Mouse (Mus musculus): ENCODE results near the gene Ranbp10. TPM values are rescaled to one million over a fixed set of nuclear protein-coding genes. Genes with fewer than 3 reads are reported as not detected.

The Ranbp10 gene
- polyA plus RNA-seq, 1 experiment from 2014 or later = 7.0 TPM

DNA sequence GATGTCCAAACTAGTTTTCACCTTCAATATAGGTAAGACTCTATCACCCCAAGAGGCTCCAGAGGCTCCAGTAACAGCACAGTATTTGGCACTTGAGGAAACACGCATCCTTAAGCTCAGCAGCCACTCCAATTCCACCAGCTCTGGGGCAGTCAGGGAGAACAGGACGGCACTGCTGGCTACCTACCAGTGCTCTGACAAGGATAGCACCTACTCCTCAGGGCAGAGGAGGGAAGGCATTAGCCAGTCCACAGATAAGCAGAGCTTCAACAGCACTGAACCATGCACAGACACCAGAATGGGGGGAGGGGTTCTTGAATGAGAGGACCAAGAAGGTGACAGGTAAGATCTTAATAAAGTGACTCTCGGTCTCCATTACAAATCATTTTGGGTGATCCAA, 7.5 kb downstream of the Ranbp10 start:
- DNase-seq (ENCODE audit: low spot score) (no peak), ATAC-seq (replicated peaks; ENCODE audit: low FRiP score, low read depth) (no peak)
- Histone ChIP-seq H3K4me3 (replicated peaks; ENCODE audit: low read depth, low read length) (no peak overlapping the region), H3K27ac (no peak overlapping the region), H3K36me3 (ENCODE audit: insufficient read depth, low read length) (peaks cover 12% of the 10 kb centered on the region), H3K9me3 (replicated peaks; ENCODE audit: low read length) (no peaks in the 10 kb centered on the region), H3K27me3 (ENCODE audit: insufficient read depth, low read length) (no peaks in the 10 kb centered on the region), H3K9ac (ENCODE audit: low read depth, low read length) (no peak overlapping the region), H3K4me2 (ENCODE audit: low read length) (no peak overlapping the region), H3K4me1 (replicated peaks; ENCODE audit: insufficient read depth, low read length) (no peaks in the 10 kb centered on the region)
- WGBS = 85% methylated on average over 3 of the region's 3 CpGs
- no peak for TF ChIP-seq CTCF (IDR thresholded peaks at IDR 0.05; ENCODE audit: low read depth)

DNA sequence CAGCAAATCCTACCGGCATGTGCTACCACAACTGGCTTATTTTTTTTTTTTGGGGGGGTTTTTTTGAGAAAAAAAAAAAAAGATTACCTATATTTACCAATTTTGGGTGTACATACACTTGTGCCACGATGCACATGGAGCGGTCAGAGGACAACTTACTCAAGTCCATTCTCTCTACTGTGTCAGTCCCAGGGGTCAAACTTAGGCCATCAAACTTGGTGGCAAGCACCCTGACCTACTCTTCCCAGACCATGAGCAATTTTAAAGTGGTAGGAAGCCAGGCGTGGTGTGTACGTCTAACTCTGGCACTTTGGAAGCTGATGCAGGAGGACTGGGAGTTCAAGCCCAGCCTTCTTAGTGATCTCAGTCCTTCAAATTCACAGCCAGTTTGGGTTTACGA, 13.9 kb downstream of the Ranbp10 start:
- TF ChIP-seq CTCF (IDR thresholded peaks at IDR 0.05; ENCODE audit: low read depth) = no peak
- no peaks in the 10 kb centered on the region for H3K4me1 ChIP-seq (replicated peaks; ENCODE audit: insufficient read depth, low read length)
- WGBS = 92% methylated on average over 6 of the region's 6 CpGs

DNA sequence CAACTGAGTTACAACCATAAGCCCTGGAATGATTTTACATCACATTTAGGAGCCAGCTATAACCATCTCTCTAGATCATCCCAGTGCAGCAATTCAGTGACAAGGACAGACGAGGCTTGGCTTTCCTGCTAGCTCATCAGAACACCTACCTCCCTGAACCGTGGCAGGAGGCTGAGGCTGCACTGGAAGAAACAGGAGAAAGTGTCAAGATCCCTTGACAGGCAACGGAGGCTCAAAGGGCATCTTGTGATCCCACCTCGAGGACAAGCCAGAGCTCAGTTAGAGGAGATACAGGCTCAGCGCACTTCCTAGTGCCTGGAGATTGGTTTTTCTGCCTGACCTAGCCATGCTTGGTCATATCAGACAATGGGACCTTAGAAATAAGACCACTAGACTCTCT, 14.6 kb downstream of the Ranbp10 start:
- H3K9me3 ChIP-seq (replicated peaks; ENCODE audit: low read length) = no peaks in the 10 kb centered on the region
- H3K27ac ChIP-seq = no peak overlapping the region
- no peak for DNase-seq (ENCODE audit: low spot score)
- H3K9ac ChIP-seq (ENCODE audit: low read depth, low read length) = no peak overlapping the region
- ATAC-seq (replicated peaks; ENCODE audit: low FRiP score, low read depth) = no peak
- H3K27me3 ChIP-seq (ENCODE audit: insufficient read depth, low read length) = no peaks in the 10 kb centered on the region
- H3K4me2 ChIP-seq (ENCODE audit: low read length) = no peak overlapping the region
- WGBS = 79% methylated on average over 5 of the region's 5 CpGs
- no peak for TF ChIP-seq CTCF (IDR thresholded peaks at IDR 0.05; ENCODE audit: low read depth)
- 0 out of 2 replicates have a peak, but pooled peaks cover 6% of the 10 kb centered on the region for H3K4me1 ChIP-seq (replicated peaks; ENCODE audit: insufficient read depth, low read length)
- H3K4me3 ChIP-seq (replicated peaks; ENCODE audit: low read depth, low read length) = no peak overlapping the region
- no peaks in the 10 kb centered on the region for H3K36me3 ChIP-seq (ENCODE audit: insufficient read depth, low read length)

More for the DNA sequence above, 13.9 kb downstream of the Ranbp10 start:
- no peak overlapping the region for H3K4me2 ChIP-seq (ENCODE audit: low read length)
- H3K27ac ChIP-seq = no peak overlapping the region
- H3K9me3 ChIP-seq (replicated peaks; ENCODE audit: low read length) = no peaks in the 10 kb centered on the region
- H3K27me3 ChIP-seq (ENCODE audit: insufficient read depth, low read length) = no peaks in the 10 kb centered on the region
- ATAC-seq (replicated peaks; ENCODE audit: low FRiP score, low read depth) (no peak), DNase-seq (ENCODE audit: low spot score) (no peak)
- no peak overlapping the region for H3K9ac ChIP-seq (ENCODE audit: low read depth, low read length)
- H3K36me3 ChIP-seq (ENCODE audit: insufficient read depth, low read length) = no peaks in the 10 kb centered on the region
- H3K4me3 ChIP-seq (replicated peaks; ENCODE audit: low read depth, low read length) = no peak overlapping the region

DNA sequence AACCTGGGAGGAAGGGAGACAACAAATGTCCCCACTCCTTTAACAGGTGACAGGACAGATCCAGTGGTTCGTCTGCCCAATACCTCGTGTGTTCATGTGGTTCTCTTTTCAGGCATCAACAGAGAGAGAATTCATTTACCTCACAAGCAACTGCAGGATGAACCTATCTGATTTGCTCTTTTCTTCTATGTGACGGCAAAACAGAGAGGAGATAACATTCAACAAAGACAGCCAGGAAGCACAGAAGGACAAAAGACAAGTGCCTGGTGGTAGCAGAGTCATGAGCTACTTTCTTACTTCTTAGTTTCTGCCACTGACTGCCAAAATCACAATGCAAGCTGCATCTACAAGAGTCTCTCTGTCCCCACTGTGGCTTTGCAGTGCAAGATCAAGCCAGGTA, 15.6 kb downstream of the Ranbp10 start:
- Histone ChIP-seq H3K4me2 (ENCODE audit: low read length) (no peak overlapping the region), H3K27ac (no peak overlapping the region), H3K4me3 (replicated peaks; ENCODE audit: low read depth, low read length) (no peak overlapping the region)

DNA sequence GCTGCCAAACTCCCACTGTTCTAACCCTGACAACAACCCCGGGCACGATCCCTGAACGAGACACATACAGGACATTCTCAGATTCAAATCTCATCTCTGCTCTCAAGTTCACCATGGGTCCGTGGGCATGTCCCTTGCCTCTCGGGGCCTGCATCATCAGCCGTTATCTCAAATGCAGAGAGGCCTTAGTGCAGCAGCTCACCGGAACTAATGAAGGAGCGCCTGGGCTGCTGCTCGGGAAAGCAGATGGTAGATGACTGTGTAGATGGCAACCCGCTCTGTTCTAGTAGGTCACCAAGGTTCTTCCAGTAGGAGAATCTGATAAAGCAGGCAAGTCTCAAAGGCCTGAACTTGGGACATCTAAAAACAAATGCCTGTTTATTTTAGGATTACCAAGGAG, 16.1 kb downstream of the Ranbp10 start:
- Histone ChIP-seq H3K9me3 (replicated peaks; ENCODE audit: low read length) (no peaks in the 10 kb centered on the region), H3K4me1 (replicated peaks; ENCODE audit: insufficient read depth, low read length) (0 out of 2 replicates have a peak, but pooled peaks cover 6% of the 10 kb centered on the region), H3K9ac (ENCODE audit: low read depth, low read length) (no peak overlapping the region), H3K27ac (no peak overlapping the region), H3K27me3 (ENCODE audit: insufficient read depth, low read length) (no peaks in the 10 kb centered on the region), H3K4me2 (ENCODE audit: low read length) (no peak overlapping the region), H3K4me3 (replicated peaks; ENCODE audit: low read depth, low read length) (no peak overlapping the region), H3K36me3 (ENCODE audit: insufficient read depth, low read length) (no peaks in the 10 kb centered on the region)
- ATAC-seq (replicated peaks; ENCODE audit: low FRiP score, low read depth) (no peak), DNase-seq (ENCODE audit: low spot score) (no peak)
- 78% methylated on average over 10 of the region's 10 CpGs for WGBS
- TF ChIP-seq CTCF (IDR thresholded peaks at IDR 0.05; ENCODE audit: low read depth) = no peak

More for the DNA sequence above, 15.6 kb downstream of the Ranbp10 start:
- TF ChIP-seq CTCF (IDR thresholded peaks at IDR 0.05; ENCODE audit: low read depth) = no peak
- Histone ChIP-seq H3K4me1 (replicated peaks; ENCODE audit: insufficient read depth, low read length) (0 out of 2 replicates have a peak, but pooled peaks cover 6% of the 10 kb centered on the region), H3K36me3 (ENCODE audit: insufficient read depth, low read length) (no peaks in the 10 kb centered on the region), H3K27me3 (ENCODE audit: insufficient read depth, low read length) (no peaks in the 10 kb centered on the region), H3K9me3 (replicated peaks; ENCODE audit: low read length) (no peaks in the 10 kb centered on the region), H3K9ac (ENCODE audit: low read depth, low read length) (no peak overlapping the region)
- WGBS = 76% methylated on average over 3 of the region's 3 CpGs
- ATAC-seq (replicated peaks; ENCODE audit: low FRiP score, low read depth) = no peak
- no peak for DNase-seq (ENCODE audit: low spot score)

DNA sequence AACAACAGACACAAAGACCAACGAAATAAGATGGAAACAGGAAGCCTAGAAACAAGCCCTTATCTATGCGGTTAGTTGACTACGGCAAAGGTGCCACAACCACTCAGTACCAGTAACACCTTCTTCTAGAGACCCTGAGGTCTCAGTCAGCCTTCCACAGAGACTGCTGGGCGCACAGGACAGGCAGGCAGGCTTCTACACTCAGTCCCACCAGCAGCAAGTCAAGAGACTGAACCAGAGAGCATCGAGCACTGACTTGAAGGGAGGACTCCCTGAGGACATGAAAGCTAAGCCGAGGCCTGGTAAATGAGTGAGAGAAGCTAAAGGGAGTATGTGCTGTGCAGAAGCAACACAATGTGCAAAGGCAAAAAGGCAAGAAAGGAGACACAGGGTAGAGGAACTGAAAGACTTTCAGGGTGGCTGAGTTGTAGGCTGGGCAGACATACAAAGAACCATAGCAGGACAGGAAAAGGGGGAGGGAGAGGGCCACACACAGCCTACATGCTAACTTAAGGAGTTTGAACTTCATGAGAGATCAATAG, 16.8 kb downstream of the Ranbp10 start:
- Histone ChIP-seq H3K27me3 (ENCODE audit: insufficient read depth, low read length) (no peaks in the 10 kb centered on the region), H3K4me2 (ENCODE audit: low read length) (no peak overlapping the region), H3K9me3 (replicated peaks; ENCODE audit: low read length) (no peaks in the 10 kb centered on the region), H3K36me3 (ENCODE audit: insufficient read depth, low read length) (no peaks in the 10 kb centered on the region), H3K4me1 (replicated peaks; ENCODE audit: insufficient read depth, low read length) (0 out of 2 replicates have a peak, but pooled peaks cover 6% of the 10 kb centered on the region), H3K9ac (ENCODE audit: low read depth, low read length) (no peak overlapping the region), H3K4me3 (replicated peaks; ENCODE audit: low read depth, low read length) (no peak overlapping the region), H3K27ac (no peak overlapping the region)
- 86% methylated on average over 6 of the region's 6 CpGs for WGBS
- DNase-seq (ENCODE audit: low spot score) = no peak
- ATAC-seq (replicated peaks; ENCODE audit: low FRiP score, low read depth) = no peak
- no peak for TF ChIP-seq CTCF (IDR thresholded peaks at IDR 0.05; ENCODE audit: low read depth)

DNA sequence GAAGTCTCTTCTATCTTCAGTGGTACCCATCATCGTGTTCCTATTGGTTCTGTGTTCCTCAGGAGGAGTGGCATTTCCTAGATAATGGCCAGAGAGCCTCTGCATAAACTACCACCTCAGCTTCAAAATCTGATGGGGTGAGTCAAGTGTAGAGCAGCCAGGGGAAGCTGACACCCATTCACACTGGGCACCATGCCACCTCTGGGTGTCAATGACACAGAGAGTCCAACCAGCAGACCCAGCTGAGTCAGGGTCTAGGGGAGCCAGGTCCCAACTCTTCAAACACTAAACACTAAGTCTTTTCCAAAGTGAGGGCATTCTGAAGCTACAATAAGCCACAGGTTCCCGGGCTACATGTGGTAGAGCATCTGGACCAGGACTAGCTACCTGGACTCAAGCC, 18.7 kb downstream of the Ranbp10 start:
- Histone ChIP-seq H3K9me3 (replicated peaks; ENCODE audit: low read length) (no peaks in the 10 kb centered on the region), H3K4me3 (replicated peaks; ENCODE audit: low read depth, low read length) (no peak overlapping the region), H3K27ac (no peak overlapping the region), H3K4me1 (replicated peaks; ENCODE audit: insufficient read depth, low read length) (0 out of 2 replicates have a peak, but pooled peaks cover 6% of the 10 kb centered on the region), H3K9ac (ENCODE audit: low read depth, low read length) (no peak overlapping the region), H3K36me3 (ENCODE audit: insufficient read depth, low read length) (no peaks in the 10 kb centered on the region), H3K4me2 (ENCODE audit: low read length) (no peak overlapping the region), H3K27me3 (ENCODE audit: insufficient read depth, low read length) (no peaks in the 10 kb centered on the region)
- TF ChIP-seq CTCF (IDR thresholded peaks at IDR 0.05; ENCODE audit: low read depth) = no peak
- ATAC-seq (replicated peaks; ENCODE audit: low FRiP score, low read depth) (no peak), DNase-seq (ENCODE audit: low spot score) (no peak)
- 97% methylated on average over 2 of the region's 2 CpGs for WGBS

Data from kidney, postnatal 0 days (tissue).